Mouse (Mus musculus) adrenal gland, postnatal 36 days (tissue): Measurements from ENCODE around the gene Fam47c. TPM values are rescaled to one million over a fixed set of nuclear protein-coding genes. Genes with fewer than 3 reads are reported as not detected.

ENCODE experiments used
- DNase-seq, 2 experiments: peaks; one replicate each; pipeline ENCODE4 v3.0.0; 2021; ENCODE audit warnings: mixed read lengths in 1 of 2
- long read RNA-seq, 2 experiments: library from polyadenylated mRNA; stranded (forward); transcript quantifications; one replicate each; pipeline ENCODE4 v2.0.0; 2021; ENCODE audit warnings: borderline sequencing depth in 2 of 2
- total RNA-seq, 2 experiments: library from RNA; stranded (reverse); gene quantifications; 2 replicates each; pipeline ENCODE4 v1.2.3; 2021

Fam47c gene
- not detected for total RNA-seq
- long read RNA-seq, experiment 1, result 0 reads
- long read RNA-seq, experiment 2, result 0 reads

DNA sequence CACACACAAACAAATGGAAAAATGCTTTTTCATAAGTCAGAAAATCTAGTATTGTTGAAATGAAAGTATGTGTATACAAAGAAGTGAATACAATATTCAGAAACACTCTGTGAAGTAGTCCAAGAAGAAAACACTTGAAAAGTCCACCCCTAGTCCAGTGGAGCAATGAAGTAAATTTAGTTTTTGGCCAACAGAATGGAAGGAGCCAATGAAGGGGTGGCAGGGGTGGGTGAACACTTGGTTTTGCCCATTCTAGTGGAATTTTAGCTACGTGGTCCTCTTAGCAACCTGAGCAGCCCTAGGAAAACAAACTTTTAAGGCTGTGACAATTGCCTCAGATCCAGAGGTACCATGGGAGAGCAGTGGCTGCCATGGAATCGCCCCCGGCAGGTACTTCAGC lies at the start of gene Fam47c:
Gene Fam47c (plus strand): TSS at position 301 of the 400 bp plus-strand sequence.
- no peak for DNase-seq

DNA sequence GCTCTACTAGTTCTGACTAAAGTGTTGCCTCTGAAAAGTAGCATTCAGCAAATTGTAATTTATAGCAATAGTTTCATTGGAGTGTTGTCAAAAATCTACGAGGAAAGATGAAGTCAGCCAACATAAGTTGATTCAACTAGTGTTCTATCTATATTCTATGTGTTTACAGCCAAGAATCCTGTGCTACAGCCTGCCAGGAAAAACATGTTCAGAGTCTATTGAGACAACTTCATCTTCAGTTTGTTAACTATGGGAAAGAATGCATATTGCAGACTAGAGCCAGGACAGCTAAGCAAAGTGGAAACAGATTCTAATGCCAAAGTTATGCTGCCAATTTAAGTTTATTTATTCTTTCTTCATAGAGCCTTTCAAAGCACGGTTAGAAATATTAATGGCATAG lies 31.8 kb downstream of the Fam47c start:
- no peak for DNase-seq

DNA sequence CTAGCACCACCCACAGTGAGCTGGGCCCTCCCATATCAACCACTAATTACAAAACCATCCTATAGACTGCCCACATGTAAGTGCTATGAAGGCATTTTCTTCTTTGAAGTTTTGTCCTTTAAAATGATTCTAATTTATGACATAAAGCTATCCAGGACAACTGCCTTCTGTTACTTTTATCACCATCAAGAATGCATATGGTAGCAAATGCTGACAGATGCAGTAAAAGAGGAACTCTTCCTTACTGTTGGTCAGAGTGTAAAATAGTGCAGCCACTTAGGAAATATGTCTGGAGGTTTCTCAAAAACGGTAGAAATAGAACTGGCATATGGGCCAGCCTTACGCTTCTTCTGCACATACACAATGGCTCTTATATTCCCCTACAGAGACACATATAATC lies 39.5 kb downstream of the Fam47c start:
- no peak for DNase-seq

Other genes starting within 250 kb of the Fam47c start
- 1 to 10 TPM; 3.0 to 3.4 TPM for gene Prrg1, start 153.9 kb upstream of the Fam47c start, total RNA-seq